Mouse (Mus musculus) lung, embryonic 16.5 days (tissue): ENCODE measurements around the gene Tex30. TPM values are rescaled to one million over a fixed set of nuclear protein-coding genes. Genes with fewer than 3 reads are reported as not detected.

Source experiments
- ATAC-seq: fragments of 200-750 bp; cut with Nextera tagmentation; 2 replicates; pipeline ENCODE4 v1.8.0; 2017; ENCODE audit warnings: low read depth, mild to moderate bottlenecking, moderate library complexity
- H3K27ac ChIP-seq: fragments of 300-500 bp; sonication (generic); 2 replicates; pipeline ENCODE4 v1.5.1; 2014; ENCODE audit warnings: mild to moderate bottlenecking, control low read depth, low read length
- H3K27me3 ChIP-seq: fragments of 300-500 bp; sonication (generic); 2 replicates; pipeline ENCODE4 v1.6.1; 2014; ENCODE audit warnings: low read depth, low read length, mixed read lengths; ENCODE audit not compliant: control insufficient read depth, insufficient read depth
- H3K36me3 ChIP-seq: fragments of 300-500 bp; sonication (generic); 2 replicates; pipeline ENCODE4 v1.6.1; 2014; ENCODE audit warnings: low read length; ENCODE audit not compliant: control insufficient read depth, insufficient read depth
- H3K4me1 ChIP-seq: fragments of 300-500 bp; sonication (generic); replicated peaks from 2 replicates; pipeline ENCODE4 v1.6.1; 2014; ENCODE audit warnings: low read length, mixed read lengths; ENCODE audit not compliant: control insufficient read depth, insufficient read depth
- H3K4me2 ChIP-seq: fragments of 300-500 bp; sonication (generic); 2 replicates; pipeline ENCODE4 v1.6.1; 2014; ENCODE audit warnings: low read depth, low read length, control low read depth
- H3K4me3 ChIP-seq: fragments of 300-500 bp; sonication (generic); 2 replicates; pipeline ENCODE4 v1.5.1; 2014; ENCODE audit warnings: mild to moderate bottlenecking, low read length, control low read depth
- H3K9ac ChIP-seq: fragments of 300-500 bp; sonication (generic); 2 replicates; pipeline ENCODE4 v1.6.1; 2014; ENCODE audit warnings: low read length, control low read depth
- H3K9me3 ChIP-seq: fragments of 300-500 bp; sonication (generic); 2 replicates; pipeline ENCODE4 v1.6.1; 2016; ENCODE audit warnings: low read length; ENCODE audit not compliant: control insufficient read depth
- WGBS: fragments of 180-500 bp; shearing (Covaris S2); extraction: QIAGEN DNeasy Blood & Tissue Kit; methylation state at CpG from one replicate; pipeline ENCODE4 v1.1.7; 2014; 5-methylcytosine and 5-hydroxymethylcytosine counted together
- polyA plus RNA-seq: library from polyadenylated mRNA; unstranded; fragments of >200 nt; fragmentation: Nextera tagmentation; extraction: Ambion mirVana; gene quantifications from 2 replicates; pipeline ENCODE4 v1.2.1, GENCODE M21; 2015

The Tex30 gene
- polyA plus RNA-seq, 1 experiment from 2014 or later = 87.3 TPM

DNA sequence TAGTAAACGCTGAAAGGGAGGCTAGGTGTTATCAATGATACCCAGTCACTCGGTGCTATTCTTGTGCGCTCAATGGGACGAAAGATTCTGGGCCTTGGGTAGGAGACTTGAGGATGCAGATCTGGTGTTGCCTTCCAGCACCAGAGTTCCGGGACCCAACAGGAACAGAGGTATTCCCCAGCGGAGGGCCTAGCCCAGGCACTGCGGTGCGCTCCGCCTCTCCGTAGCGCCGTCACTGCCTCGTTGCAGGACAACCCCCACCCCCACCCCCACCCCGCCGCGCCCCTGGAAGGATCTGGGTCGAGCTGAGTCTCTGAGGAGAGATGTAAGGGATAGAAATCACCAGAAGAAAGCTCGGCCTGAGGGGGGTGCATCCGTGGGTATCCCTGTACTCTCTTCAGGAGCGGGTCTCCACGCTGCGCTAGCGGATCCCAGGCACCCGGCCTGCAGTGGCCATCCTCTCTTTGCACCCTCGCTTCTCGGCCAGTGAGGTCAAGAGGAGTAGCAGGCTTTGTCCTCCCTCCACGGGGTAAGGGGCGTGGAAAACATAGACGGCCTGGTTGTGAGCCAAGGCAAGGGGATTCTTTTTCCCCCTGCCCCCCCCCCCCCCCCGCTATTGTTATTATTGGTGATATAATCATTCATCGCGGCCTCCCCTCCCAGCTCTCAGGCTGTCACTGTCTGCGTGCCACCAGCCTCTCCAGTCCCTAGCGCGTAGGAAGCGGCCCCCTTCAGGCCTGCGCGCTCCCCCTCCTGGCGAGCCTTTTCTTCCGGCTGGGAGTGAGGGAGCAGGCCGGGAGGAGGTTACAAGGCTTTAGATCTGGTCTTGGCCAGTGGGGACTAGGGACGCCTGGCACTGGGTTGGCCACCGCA is 17.2 kb upstream of the Tex30 start:
- H3K27ac ChIP-seq = peak overlapping the region; percentile 99
- peak; percentile 92 for ATAC-seq
- no peaks in the 10 kb centered on the region for H3K9me3 ChIP-seq
- H3K27me3 ChIP-seq = no peaks in the 10 kb centered on the region
- under 1% methylated on average over 42 of the region's 43 CpGs for WGBS
- H3K36me3 ChIP-seq = peaks cover 7% of the 10 kb centered on the region
- H3K4me2 ChIP-seq = peak overlapping the region; percentile 70
- peak overlapping the region; percentile 86 for H3K4me3 ChIP-seq
- peaks cover 8% of the 10 kb centered on the region; the same call in 1 of the 2 replicates for H3K4me1 ChIP-seq
- peak overlapping the region; percentile 86 for H3K9ac ChIP-seq

- H3K36me3 ChIP-seq = peaks cover 13% of the 10 kb centered on the region
- H3K4me3 ChIP-seq = peak within 1 kb of the TSS; percentile 86
- H3K4me2 ChIP-seq = peak within 1 kb of the TSS; percentile 70
- under 1% methylated on average over 39 of the region's 39 CpGs for WGBS
- H3K27me3 ChIP-seq = no peaks in the 10 kb centered on the region
- peak within 1 kb of the TSS; percentile 86 for H3K9ac ChIP-seq
- peak within 1 kb of the TSS; percentile 99 for H3K27ac ChIP-seq
- no peaks in the 10 kb centered on the region for H3K9me3 ChIP-seq
- peak; percentile 97 for ATAC-seq
- peaks cover 8% of the 10 kb centered on the region; the same call in 1 of the 2 replicates for H3K4me1 ChIP-seq
Observed at GRCm38 (mm10) chr1:44118239-44119054, 16.2 kb upstream of the Tex30 start, which contains the start of the genes Kdelc1 and Bivm. Kdelc1 (minus strand) TSS chr1:44118808. Bivm (plus strand) TSS chr1:44118957.

DNA sequence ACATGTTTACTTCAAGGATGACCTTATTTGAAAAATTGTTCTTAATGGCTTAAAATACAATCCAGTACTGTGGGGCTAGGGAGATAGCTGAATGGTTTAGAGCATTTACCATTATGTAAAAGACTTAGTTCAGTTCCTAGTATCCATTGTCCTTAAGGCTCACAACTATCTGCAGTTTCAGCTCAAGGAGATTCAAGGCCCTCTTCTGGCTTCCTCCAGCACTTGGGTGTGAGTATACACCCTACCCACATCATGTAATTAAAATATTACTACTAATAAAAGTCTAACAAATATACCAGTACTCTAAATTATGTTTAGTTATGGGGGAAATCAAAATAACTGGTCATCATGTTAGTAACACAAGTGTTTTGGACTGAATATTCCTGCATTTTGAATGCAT is 15.3 kb upstream of the Tex30 start:
- Histone ChIP-seq H3K36me3 (peaks cover 20% of the 10 kb centered on the region), H3K27ac (no peak overlapping the region), H3K9me3 (no peaks in the 10 kb centered on the region), H3K4me1 (peaks cover 8% of the 10 kb centered on the region; the same call in 1 of the 2 replicates), H3K4me2 (peak overlapping the region; percentile 48), H3K4me3 (no peak overlapping the region), H3K9ac (no peak overlapping the region; the same call in 1 of the 2 replicates), H3K27me3 (no peaks in the 10 kb centered on the region)
- no peak for ATAC-seq

GRCm38 (mm10) chr1:44102939-44103338 is 698 bp upstream of the Tex30 start:
- no peaks in the 10 kb centered on the region for H3K27me3 ChIP-seq
- H3K27ac ChIP-seq = no peak overlapping the region
- H3K4me1 ChIP-seq = peaks cover 4% of the 10 kb centered on the region
- no peak for ATAC-seq
- H3K4me2 ChIP-seq = peak overlapping the region; percentile 71
- no peaks in the 10 kb centered on the region for H3K9me3 ChIP-seq
- H3K36me3 ChIP-seq = peaks cover 6% of the 10 kb centered on the region
- peak overlapping the region; percentile 95 for H3K4me3 ChIP-seq
- H3K9ac ChIP-seq = peak overlapping the region; percentile 17; the same call in 1 of the 2 replicates
- 12% methylated on average over 5 of the region's 5 CpGs for WGBS

GRCm38 (mm10) chr1:44101448-44102225 is 604 bp downstream of the Tex30 start:
- Histone ChIP-seq H3K27me3 (no peaks in the 10 kb centered on the region), H3K4me1 (peaks cover 4% of the 10 kb centered on the region), H3K9ac (peak overlapping the region; percentile 90), H3K4me3 (peak overlapping the region; percentile 95), H3K4me2 (peak overlapping the region; percentile 65), H3K36me3 (peaks cover 4% of the 10 kb centered on the region; the same call in 1 of the 2 replicates), H3K27ac (peak overlapping the region; percentile 96), H3K9me3 (no peaks in the 10 kb centered on the region)
- peak; percentile 78 for ATAC-seq
- under 1% methylated on average over 55 of the region's 55 CpGs for WGBS

- no peak for ATAC-seq
- Histone ChIP-seq H3K9ac (no peak overlapping the region), H3K9me3 (no peaks in the 10 kb centered on the region), H3K27ac (no peak overlapping the region), H3K27me3 (no peaks in the 10 kb centered on the region), H3K4me1 (no peaks in the 10 kb centered on the region), H3K4me2 (no peak overlapping the region), H3K36me3 (no peaks in the 10 kb centered on the region), H3K4me3 (no peak overlapping the region)
- WGBS = 4% methylated on average over 1 of the region's 1 CpGs
Observed at GRCm38 (mm10) chr1:44064625-44065024, 37.6 kb downstream of the Tex30 start.

DNA sequence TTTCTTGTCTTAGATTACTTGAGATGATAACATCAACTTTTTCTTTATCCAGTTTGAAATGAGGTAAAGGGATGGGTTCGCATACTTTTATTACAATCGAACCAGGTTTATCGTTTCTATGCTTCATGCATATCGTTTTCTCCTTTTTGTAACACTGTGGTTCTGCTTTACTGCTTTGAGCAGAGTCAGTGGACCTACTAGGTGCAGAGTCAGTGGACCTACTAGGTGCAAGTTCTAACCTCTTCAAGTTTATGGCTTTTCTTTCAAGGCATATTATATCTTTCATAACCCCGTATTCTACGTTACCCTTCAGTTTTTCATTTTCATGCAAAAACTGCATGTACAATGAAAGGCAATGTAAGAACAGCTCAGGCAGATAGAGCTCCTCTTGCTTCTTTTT is 38.8 kb downstream of the Tex30 start:
- Histone ChIP-seq H3K36me3 (no peaks in the 10 kb centered on the region), H3K4me2 (no peak overlapping the region), H3K9me3 (no peaks in the 10 kb centered on the region), H3K4me1 (no peaks in the 10 kb centered on the region), H3K27ac (no peak overlapping the region), H3K27me3 (no peaks in the 10 kb centered on the region), H3K4me3 (no peak overlapping the region), H3K9ac (no peak overlapping the region)
- ATAC-seq = no peak
- 90% methylated on average over 6 of the region's 6 CpGs for WGBS

DNA sequence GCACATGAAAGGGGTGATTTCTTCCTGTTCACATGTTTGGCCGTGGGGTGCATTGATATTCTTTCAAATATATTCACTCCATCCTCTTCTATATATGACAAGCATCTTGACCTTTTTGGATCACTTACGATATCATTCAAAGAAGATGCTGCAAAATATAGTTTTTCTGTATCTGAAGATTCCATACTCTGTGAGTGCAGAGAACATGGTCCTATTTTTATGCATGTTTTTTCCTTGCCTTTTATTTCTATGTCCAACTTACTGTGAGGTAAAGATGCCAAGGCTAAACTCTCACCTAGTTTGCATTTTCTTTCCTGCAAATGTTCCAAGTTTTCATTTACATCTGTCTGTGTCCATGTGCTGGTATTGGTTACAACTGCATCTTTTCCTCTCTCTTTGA is 40.4 kb downstream of the Tex30 start, which contains the start of gene Gm8251:
Gene Gm8251 (minus strand): TSS at position 101 of the 400 bp plus-strand sequence.
- WGBS = 83% methylated on average over 2 of the region's 2 CpGs
- Histone ChIP-seq H3K4me3 (no peak within 1 kb of the TSS), H3K27ac (no peak within 1 kb of the TSS), H3K4me1 (no peaks in the 10 kb centered on the region), H3K9ac (no peak within 1 kb of the TSS), H3K9me3 (no peaks in the 10 kb centered on the region), H3K36me3 (no peaks in the 10 kb centered on the region), H3K27me3 (no peaks in the 10 kb centered on the region), H3K4me2 (no peak within 1 kb of the TSS)
- ATAC-seq = no peak
